Mouse (Mus musculus) cerebellum, adult 11 months (tissue): ENCODE measurements around the gene Tenm4.

Experiments used
- DNase-seq: peaks from one replicate; pipeline ENCODE4 v3.0.0; 2022

Tenm4 gene

GRCm38 (mm10) chr7:96204809-96205350, 33.8 kb downstream of the Tenm4 start:
- no peak for DNase-seq

GRCm38 (mm10) chr7:96207071-96207470, 36.0 kb downstream of the Tenm4 start:
- DNase-seq = no peak

DNA sequence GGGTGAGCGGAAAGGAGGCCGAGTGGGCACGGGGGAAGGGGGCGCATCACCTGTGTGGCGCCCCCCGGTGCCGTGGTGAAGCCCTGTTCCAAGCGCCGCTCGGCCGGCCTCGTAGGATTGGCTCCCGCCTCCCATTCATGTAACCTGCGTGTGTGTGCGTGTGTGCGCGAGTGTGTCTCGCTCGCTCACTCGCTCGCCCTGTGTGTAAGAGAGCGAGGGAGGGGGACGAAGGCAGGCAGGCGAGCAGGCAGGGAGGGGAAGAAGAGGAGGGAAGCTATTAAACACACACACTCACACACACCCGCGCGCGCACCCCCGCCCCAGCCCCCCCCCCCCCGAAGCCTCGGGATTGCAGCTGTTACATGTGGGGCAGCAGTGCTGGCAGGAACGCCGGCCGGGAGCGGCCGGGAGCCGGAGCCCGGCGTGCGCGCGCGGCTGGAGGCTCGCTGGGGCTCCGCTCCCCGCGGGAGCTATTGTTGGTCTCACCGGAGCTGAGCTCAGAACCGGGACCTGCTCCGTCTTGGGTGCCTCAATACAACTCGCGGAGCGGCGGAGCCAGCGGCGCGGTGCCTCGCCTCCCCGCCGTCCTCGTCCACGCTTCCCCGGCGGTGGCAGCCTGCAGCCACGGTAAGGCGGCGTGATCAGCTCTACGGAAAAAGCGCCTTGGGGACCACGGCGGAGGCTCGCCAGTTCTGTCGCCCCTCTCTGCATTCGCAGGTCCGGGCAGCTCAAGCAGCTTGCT, 38.9 kb downstream of the Tenm4 start:
- DNase-seq = peak; percentile 2

DNA sequence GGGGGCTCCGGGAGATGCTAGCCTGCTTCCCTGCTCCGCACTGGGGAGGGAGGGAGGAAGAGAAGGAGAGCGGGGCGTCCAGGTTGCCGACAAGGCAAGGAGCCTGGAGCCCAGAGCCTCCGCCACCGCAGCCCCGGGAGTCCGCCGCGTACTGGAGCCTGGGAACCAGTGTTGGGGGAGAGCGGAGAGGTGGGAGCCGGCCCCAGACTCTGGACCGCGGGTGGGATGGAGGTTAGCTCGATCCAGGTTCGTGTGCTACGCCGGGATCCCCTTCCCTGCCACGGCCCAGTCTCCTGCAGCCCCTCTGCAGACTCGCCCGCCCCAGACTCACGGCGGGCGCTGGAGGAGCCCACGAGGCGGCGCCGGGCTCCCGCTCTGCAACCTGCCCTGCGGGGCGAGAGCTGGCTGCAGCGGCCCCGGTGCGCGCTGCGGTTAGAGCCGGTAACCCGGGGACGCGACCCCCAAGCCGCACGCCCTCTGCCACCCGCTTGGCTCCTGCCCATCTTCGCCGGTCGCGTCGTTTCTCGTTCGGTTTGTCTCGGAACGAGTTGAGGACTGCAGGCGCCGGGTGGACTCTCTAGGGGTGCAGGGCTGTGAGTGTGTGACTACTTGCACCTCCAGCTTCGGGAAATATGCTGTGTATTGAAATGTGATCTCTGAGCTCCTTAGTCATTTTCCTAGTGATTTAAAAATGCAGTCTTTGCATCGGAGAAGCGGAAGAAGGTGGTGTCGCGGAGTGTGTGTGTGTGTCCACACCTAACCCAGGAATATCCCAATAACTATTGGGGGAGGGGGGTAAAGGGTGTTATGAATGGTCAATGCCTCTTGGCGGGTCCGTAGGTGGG, 39.7 kb downstream of the Tenm4 start:
- DNase-seq = no peak

GRCm38 (mm10) chr7:96211618-96212021, 40.6 kb downstream of the Tenm4 start:
- DNase-seq = peak; percentile 4

- DNase-seq = no peak
These were observed 41.2 kb downstream of the Tenm4 start for GRCm38 (mm10) chr7:96212224-96212591.

GRCm38 (mm10) chr7:96212592-96213541, 41.8 kb downstream of the Tenm4 start:
- no peak for DNase-seq

GRCm38 (mm10) chr7:96213741-96214140, 42.7 kb downstream of the Tenm4 start:
- DNase-seq = no peak

DNA sequence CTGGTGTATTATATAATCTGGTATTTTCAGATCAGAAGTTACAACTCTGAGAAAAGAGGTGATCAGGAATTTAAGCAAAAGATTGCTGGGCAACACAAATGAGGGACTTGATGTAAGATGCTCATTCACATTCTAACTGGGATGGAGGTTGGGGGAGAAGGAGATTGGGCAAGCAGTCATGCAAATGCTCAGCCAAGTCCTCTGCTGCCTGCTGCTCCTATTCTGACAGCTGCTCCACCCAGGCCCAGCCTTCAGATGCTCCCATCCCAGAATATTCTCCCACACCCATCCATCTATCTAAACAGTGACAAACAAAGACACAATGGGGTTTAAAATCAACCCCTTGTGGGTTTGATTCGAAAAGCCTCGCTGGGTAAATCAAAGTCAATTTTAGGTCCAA, 43.8 kb downstream of the Tenm4 start:
- no peak for DNase-seq

DNA sequence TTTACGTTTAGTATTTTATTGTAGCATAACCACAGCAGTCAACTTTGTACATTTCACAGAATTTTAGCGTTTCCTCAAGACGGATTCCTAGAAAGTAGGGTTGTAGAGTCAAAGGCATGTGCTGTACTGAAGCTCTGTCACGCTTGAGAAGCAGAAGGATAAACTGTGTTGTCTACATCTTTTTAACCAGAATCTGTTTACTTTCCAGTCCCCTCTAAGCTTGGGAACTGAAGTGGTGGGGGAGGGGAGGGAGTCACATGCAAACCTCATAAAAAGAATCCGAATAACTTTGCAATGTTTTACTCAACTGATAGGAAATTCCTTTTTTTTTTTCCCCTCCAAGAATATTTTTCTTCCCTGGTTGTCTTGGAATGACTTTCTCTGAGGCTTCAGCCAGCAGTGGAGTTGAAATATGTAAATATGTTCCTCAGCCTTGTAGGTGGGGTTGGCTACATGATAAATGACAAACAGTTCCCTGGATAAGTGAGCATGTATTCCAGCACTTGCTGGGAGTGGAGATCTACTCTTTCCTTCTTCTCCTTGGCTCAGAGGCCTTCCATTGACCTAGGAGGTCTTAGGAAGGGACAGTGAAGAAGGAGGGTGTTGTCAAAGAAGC, 45.0 kb downstream of the Tenm4 start:
- DNase-seq = no peak

DNA sequence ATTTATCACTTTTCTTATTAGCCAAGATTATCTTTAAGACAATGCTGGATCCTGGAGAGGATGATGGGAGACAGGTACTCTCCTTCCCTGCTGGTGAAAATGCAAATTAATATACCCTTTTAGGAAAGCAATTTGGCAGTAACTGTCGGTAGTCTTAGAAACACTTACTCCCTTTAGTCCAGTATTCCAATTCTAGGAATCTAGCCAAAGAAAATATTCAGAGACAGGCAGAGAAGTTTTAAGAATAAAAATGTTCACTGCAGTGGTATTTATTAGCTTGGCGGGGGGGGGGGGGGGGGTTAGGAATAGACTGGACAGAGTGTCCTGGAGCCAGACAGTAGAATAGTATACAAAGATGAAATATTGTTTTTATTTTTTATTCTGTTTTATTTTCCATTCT, 48.3 kb downstream of the Tenm4 start:
- no peak for DNase-seq

DNA sequence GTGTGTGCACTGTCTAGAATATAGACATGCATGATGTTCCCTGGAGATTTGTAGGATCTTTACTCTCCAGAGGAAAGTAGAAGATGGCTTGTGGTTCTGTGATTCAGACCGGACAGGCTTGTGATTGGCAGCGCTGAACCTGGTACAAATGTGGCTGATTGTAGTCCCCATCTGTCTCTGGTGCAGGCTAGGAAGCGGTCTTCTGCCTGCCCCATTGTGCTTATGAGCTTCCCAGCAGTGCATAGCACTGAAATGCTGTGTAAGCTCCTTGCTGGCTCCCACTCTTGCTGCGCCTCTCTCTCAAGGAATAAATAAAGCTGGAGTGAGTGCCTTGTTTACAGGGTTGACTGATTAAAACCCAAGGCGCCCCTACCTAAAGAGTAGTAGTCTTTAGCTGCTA, 49.6 kb downstream of the Tenm4 start:
- no peak for DNase-seq

DNA sequence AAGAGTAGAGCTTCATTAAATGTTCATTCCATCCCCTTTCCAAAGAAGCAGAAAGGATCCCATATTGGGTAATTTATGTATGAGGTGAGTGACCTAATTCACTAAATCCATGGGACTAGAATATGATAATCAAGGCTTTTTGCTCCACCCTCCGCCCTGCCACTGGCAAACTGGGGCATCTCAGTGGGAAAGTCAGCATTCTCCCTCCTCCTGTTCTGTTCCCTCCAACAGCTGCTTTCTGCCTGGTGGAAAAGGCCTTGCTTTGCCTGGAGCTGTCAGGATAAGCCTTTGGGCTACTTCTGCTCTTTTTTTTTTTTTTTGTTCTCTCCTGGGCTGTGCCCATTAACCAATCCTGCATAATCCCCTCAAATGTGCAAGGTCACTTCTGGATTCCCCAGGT, 51.5 kb downstream of the Tenm4 start:
- no peak for DNase-seq

DNA sequence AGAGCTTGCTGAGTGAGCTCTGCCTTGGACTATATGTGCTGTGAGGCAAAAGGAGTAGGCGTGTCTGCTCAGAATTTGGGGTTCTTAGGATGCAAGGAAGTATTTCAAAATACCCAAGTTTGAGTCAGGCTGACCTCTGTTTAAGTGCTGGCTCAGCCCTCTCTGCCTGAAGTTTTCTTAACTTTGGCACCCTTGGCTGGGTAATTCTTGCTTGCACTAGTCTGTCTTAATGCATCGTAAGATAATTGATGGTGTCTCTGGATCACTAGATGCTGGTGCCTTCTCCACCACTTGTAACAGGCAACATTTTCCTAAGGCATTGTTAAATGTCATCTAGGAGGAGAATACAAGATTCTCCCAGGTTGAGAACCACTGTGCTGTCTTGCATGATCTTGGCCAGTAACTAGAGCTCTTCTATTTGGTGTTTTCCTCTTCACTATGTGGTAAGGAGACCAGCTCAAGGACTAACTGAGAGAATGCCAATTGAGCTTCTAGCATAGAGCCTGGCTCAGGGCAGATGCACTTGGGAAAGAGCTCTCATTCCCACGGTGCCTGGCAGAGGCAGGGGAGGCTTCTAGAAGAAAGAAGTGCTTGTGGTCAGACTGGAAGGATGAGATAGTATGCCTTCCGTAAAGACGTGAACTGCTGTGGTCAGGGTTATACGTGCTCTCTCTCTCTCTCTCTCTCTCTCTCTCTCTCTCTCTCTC, 57.7 kb downstream of the Tenm4 start:
- DNase-seq = no peak

DNA sequence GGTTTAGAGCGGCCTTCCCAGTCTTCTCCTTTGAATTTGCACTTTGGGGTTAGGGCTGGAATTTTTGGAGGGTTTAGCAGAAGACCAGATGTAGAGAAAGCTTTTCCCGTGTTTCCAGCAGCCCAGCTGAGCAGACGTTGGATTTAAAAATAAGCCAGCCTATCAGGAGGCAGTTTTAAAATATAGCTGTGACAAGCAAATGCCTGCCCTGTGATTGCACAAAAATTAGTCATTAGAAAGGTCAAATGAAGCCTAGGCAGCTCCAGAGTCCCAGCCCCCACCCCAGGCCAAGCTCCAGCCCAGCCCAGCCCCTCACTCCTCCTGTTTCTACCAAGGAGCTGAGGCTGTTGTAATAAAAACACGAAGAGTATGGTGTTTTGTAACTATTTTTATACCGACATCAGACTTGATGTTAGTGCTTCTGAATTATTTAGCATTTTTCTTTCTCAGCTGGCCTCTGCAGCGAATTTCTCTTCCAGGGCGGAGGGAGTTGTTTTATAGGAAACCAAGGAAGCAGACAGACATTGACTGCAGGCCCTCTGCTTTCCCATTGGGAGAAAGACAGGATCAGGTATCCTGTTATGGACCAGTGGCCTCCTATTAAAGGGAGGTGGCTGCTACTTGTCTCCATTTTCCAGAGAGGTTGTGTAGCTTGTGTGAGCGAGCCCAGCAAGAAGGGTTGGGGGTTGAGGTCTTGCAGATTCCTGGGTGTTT, 59.1 kb downstream of the Tenm4 start:
- no peak for DNase-seq

- no peak for DNase-seq
These were observed 59.7 kb downstream of the Tenm4 start for GRCm38 (mm10) chr7:96230720-96231241.

- DNase-seq = no peak
These were observed 64.8 kb downstream of the Tenm4 start for GRCm38 (mm10) chr7:96235847-96236246.

- no peak for DNase-seq
These were observed 69.6 kb downstream of the Tenm4 start for GRCm38 (mm10) chr7:96240661-96241060.

GRCm38 (mm10) chr7:96242328-96243185, 71.5 kb downstream of the Tenm4 start:
- DNase-seq = no peak

DNA sequence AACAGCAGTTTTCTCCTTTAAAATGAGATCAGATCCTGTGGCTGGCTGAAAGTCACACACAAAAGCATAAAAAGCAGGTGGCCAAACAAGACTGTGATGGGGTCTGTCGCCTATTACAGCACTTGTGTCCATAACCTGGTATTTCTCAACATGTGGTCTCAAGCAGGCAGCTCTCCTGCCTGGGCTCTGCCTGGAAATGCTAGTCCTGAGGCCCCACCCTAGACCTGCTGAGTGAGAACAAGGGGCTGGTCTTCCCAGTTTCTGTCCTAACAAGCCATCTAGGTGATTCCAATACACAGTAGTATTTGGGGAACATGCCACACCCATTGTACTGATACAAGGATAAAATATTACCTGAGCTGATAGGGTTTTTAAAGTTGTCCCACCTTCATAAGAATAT, 73.8 kb downstream of the Tenm4 start:
- no peak for DNase-seq
